Mouse (Mus musculus) neural tube, embryonic 12.5 days (tissue): ENCODE results near the gene Pou2f3. TPM values are rescaled to one million over a fixed set of nuclear protein-coding genes. Genes with fewer than 3 reads are reported as not detected.

Experiments used
- ATAC-seq: fragments of 200-750 bp; cut with Nextera tagmentation; 2 replicates; pipeline ENCODE4 v1.8.0; 2017; ENCODE audit warnings: low read depth, mild to moderate bottlenecking, moderate TSS enrichment, moderate library complexity; ENCODE audit not compliant: low FRiP score
- H3K27ac ChIP-seq: fragments of 300-500 bp; sonication (generic); 2 replicates; pipeline ENCODE4 v1.5.1; 2016
- H3K27me3 ChIP-seq: fragments of 300-500 bp; sonication (generic); replicated peaks from 2 replicates; pipeline ENCODE4 v1.6.1; 2016; ENCODE audit warnings: mild to moderate bottlenecking
- H3K36me3 ChIP-seq: fragments of 300-500 bp; sonication (generic); 2 replicates; pipeline ENCODE4 v1.6.1; 2016; ENCODE audit warnings: mild to moderate bottlenecking
- H3K4me1 ChIP-seq: fragments of 300-500 bp; sonication (generic); 2 replicates; pipeline ENCODE4 v1.6.1; 2016
- H3K4me2 ChIP-seq: fragments of 300-500 bp; sonication (generic); replicated peaks from 2 replicates; pipeline ENCODE4 v1.6.1; 2016; ENCODE audit warnings: mild to moderate bottlenecking
- H3K4me3 ChIP-seq: fragments of 300-500 bp; sonication (generic); 2 replicates; pipeline ENCODE4 v1.5.1; 2016
- H3K9ac ChIP-seq: fragments of 300-500 bp; sonication (generic); 2 replicates; pipeline ENCODE4 v1.6.1; 2016; ENCODE audit warnings: mild to moderate bottlenecking
- H3K9me3 ChIP-seq: fragments of 300-500 bp; sonication (generic); 2 replicates; pipeline ENCODE4 v1.6.1; 2016; ENCODE audit warnings: mild to moderate bottlenecking
- WGBS: fragments of 180-500 bp; shearing (Covaris S2); methylation state at CpG from one replicate; pipeline ENCODE4 v1.1.7; 2016; 5-methylcytosine and 5-hydroxymethylcytosine counted together
- polyA plus RNA-seq: library from polyadenylated mRNA; unstranded; fragments of >200 nt; fragmentation: Nextera tagmentation; extraction: Ambion mirVana; gene quantifications from 2 replicates; pipeline ENCODE4 v1.2.1, GENCODE M21; 2016

Pou2f3 gene
- polyA plus RNA-seq, 1 experiment from 2014 or later = not detected

GRCm38 (mm10) chr9:43229962-43230361 lies 19.8 kb upstream of the Pou2f3 start:
- Histone ChIP-seq H3K9ac (no peak overlapping the region), H3K4me3 (no peak overlapping the region), H3K27ac (no peak overlapping the region), H3K4me2 (no peak overlapping the region), H3K36me3 (no peaks in the 10 kb centered on the region), H3K27me3 (no peaks in the 10 kb centered on the region), H3K9me3 (no peaks in the 10 kb centered on the region), H3K4me1 (peaks cover 16% of the 10 kb centered on the region)
- ATAC-seq = no peak
- 84% methylated on average over 7 of the region's 7 CpGs for WGBS

DNA sequence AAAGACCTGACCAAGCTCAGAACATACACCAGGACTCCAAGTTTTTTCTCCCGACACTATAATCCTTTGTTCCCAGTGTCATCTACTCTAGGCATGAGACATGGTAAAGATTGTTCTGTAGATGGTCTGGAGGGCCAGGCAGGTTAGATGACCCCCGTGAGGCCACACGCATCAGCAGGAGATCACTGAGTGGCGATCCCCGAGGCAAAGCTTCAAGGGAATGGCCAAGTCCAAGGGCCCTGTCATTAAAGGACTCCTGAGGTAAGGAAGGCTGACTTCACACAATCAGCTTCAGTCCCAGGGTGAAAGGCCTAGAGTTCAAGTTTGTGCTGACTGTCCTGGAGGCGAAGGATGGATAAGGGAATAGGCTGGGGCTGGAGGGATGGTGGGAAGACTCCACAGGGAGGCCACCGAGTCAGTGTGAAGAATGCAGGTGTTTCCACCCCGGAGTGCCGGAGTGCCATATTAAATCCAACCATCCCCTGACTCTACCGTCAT lies 19.3 kb upstream of the Pou2f3 start:
- Histone ChIP-seq H3K36me3 (no peaks in the 10 kb centered on the region), H3K9me3 (no peaks in the 10 kb centered on the region), H3K4me1 (peaks cover 16% of the 10 kb centered on the region), H3K9ac (no peak overlapping the region), H3K4me2 (no peak overlapping the region), H3K27me3 (no peaks in the 10 kb centered on the region), H3K4me3 (no peak overlapping the region), H3K27ac (no peak overlapping the region)
- ATAC-seq = no peak
- 87% methylated on average over 10 of the region's 10 CpGs for WGBS

- Histone ChIP-seq H3K27me3 (no peaks in the 10 kb centered on the region), H3K4me2 (no peak overlapping the region), H3K9ac (no peak overlapping the region), H3K27ac (no peak overlapping the region), H3K4me1 (peaks cover 16% of the 10 kb centered on the region), H3K36me3 (no peaks in the 10 kb centered on the region), H3K4me3 (no peak overlapping the region), H3K9me3 (no peaks in the 10 kb centered on the region)
- ATAC-seq = no peak
- 81% methylated on average over 2 of the region's 2 CpGs for WGBS
Measured at GRCm38 (mm10) chr9:43228745-43229144, 18.6 kb upstream of the Pou2f3 start.

- H3K4me3 ChIP-seq = no peak overlapping the region
- H3K9ac ChIP-seq = no peak overlapping the region
- H3K4me1 ChIP-seq = peaks cover 16% of the 10 kb centered on the region
- H3K9me3 ChIP-seq = no peaks in the 10 kb centered on the region
- H3K4me2 ChIP-seq = no peak overlapping the region
- no peak for ATAC-seq
- H3K36me3 ChIP-seq = no peaks in the 10 kb centered on the region
- 89% methylated on average over 8 of the region's 8 CpGs for WGBS
- H3K27me3 ChIP-seq = no peaks in the 10 kb centered on the region
- H3K27ac ChIP-seq = no peak overlapping the region
Measured at GRCm38 (mm10) chr9:43227626-43228025, 17.5 kb upstream of the Pou2f3 start.

GRCm38 (mm10) chr9:43226573-43227160 lies 16.5 kb upstream of the Pou2f3 start:
- H3K9ac ChIP-seq = no peak overlapping the region
- no peaks in the 10 kb centered on the region for H3K36me3 ChIP-seq
- H3K27ac ChIP-seq = no peak overlapping the region
- ATAC-seq = no peak
- H3K27me3 ChIP-seq = no peaks in the 10 kb centered on the region
- 78% methylated on average over 9 of the region's 9 CpGs for WGBS
- H3K9me3 ChIP-seq = no peaks in the 10 kb centered on the region
- no peak overlapping the region for H3K4me2 ChIP-seq
- no peak overlapping the region for H3K4me3 ChIP-seq
- H3K4me1 ChIP-seq = peaks cover 9% of the 10 kb centered on the region

GRCm38 (mm10) chr9:43225481-43225880 lies 15.3 kb upstream of the Pou2f3 start:
- no peak overlapping the region for H3K4me3 ChIP-seq
- 33% methylated on average over 2 of the region's 2 CpGs for WGBS
- no peak overlapping the region for H3K9ac ChIP-seq
- no peaks in the 10 kb centered on the region for H3K9me3 ChIP-seq
- H3K27me3 ChIP-seq = no peaks in the 10 kb centered on the region
- no peak overlapping the region for H3K4me2 ChIP-seq
- H3K27ac ChIP-seq = no peak overlapping the region
- ATAC-seq = no peak
- no peaks in the 10 kb centered on the region for H3K36me3 ChIP-seq
- H3K4me1 ChIP-seq = 0 out of 2 replicates have a peak, but pooled peaks cover 4% of the 10 kb centered on the region

DNA sequence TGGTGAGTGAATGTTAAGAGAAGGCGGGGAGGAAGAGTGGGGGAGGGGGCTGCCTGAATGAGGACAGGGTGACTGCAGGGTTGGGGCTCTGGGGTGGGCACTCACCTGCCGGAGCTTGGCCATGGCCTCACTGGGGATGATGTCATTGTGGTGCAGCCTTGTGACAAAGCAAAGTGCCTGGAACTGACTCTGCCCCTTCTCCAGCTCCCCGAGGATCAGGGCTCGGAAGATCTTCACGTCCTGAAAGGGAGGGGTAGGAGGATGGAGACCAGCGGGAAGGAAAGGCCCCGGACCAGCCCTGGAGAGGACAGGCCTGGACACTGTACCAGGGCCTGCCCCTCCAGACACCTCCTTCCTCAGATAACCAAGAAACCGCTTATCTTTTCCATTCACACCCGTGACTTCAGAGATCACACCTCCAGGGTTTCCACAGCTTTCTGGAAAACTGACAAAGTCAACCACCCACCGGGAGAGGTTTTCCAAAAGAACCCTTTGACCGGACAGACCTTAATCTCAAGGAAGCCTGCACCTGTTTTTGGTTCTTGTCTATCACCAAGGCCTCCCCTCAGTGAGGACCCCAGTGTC lies 14.7 kb upstream of the Pou2f3 start:
- WGBS = 64% methylated on average over 11 of the region's 11 CpGs
- H3K27ac ChIP-seq = no peak overlapping the region

DNA sequence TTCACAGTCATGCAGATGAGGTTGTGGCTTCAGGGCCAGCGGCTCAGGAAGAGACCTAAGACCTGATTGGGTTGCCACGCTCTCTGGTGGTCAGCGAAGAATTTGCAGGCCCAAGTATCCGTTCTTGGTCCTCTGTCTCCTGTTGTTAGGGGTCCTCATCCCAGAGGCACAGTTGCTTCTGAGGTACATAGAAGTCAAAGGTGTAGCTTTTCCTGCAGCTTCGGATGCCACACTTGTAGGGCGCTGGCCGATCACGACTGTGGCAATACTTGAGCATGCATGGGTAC lies 12.2 kb upstream of the Pou2f3 start:
- H3K4me2 ChIP-seq = no peak overlapping the region
- H3K4me3 ChIP-seq = no peak overlapping the region
- no peak overlapping the region for H3K27ac ChIP-seq
- H3K36me3 ChIP-seq = no peaks in the 10 kb centered on the region
- no peak for ATAC-seq
- no peaks in the 10 kb centered on the region for H3K9me3 ChIP-seq
- H3K27me3 ChIP-seq = no peaks in the 10 kb centered on the region
- no peak overlapping the region for H3K9ac ChIP-seq
- 0 out of 2 replicates have a peak, but pooled peaks cover 4% of the 10 kb centered on the region for H3K4me1 ChIP-seq
- WGBS = 38% methylated on average over 8 of the region's 8 CpGs

More for the DNA sequence above, 14.7 kb upstream of the Pou2f3 start:
- no peaks in the 10 kb centered on the region for H3K9me3 ChIP-seq
- H3K36me3 ChIP-seq = no peaks in the 10 kb centered on the region
- H3K4me2 ChIP-seq = no peak overlapping the region
- H3K9ac ChIP-seq = no peak overlapping the region
- ATAC-seq = no peak
- 0 out of 2 replicates have a peak, but pooled peaks cover 4% of the 10 kb centered on the region for H3K4me1 ChIP-seq
- no peak overlapping the region for H3K4me3 ChIP-seq
- H3K27me3 ChIP-seq = no peaks in the 10 kb centered on the region

DNA sequence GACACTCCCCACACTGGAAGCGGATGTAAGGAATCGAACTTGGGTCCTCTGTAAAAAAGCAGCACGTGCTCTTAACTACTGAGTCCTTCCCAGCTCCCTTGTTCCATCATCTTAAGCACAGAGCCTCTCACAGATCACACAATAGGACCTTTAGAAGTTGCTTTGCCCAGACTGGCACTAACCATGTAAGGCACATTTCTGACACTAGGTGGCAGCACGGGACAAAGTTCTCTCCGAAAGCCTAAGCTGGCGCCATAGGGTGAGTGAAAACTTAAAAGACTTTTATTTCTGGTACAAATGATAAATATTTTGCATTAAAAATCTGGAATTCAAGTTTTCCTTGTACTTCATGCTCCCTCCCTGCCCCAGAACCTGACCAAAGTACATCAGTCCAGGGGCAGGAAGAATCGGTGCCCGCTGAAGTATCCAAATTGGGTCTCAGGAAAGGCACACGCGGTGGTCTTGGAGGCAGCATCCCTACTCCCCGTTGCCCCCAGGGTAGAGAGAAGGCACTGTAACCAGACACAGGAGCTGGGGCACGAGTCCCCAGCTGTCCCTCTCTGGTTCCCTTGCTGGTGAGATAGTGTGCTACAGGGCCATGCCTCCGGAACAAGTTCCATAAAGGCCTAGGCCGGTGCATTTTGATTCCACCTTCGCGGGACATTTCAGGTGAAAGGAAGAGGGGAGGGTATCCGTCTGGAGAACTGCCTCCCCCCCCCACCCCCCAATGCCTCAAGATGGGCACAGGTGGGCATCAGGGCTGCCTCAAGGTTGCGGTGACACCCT lies 11.7 kb upstream of the Pou2f3 start:
- Histone ChIP-seq H3K4me2 (no peak overlapping the region), H3K4me1 (0 out of 2 replicates have a peak, but pooled peaks cover 4% of the 10 kb centered on the region), H3K9ac (no peak overlapping the region), H3K36me3 (no peaks in the 10 kb centered on the region), H3K9me3 (no peaks in the 10 kb centered on the region), H3K27me3 (no peaks in the 10 kb centered on the region), H3K27ac (no peak overlapping the region), H3K4me3 (no peak overlapping the region)
- WGBS = 43% methylated on average over 18 of the region's 18 CpGs
- ATAC-seq = 0 out of 2 replicates have a peak, but pooled peaks have one; percentile 37

GRCm38 (mm10) chr9:43210771-43211450 lies 742 bp upstream of the Pou2f3 start:
- 30% methylated on average over 11 of the region's 11 CpGs for WGBS

GRCm38 (mm10) chr9:43206022-43206390 lies 4.2 kb downstream of the Pou2f3 start:
- no peak overlapping the region for H3K27ac ChIP-seq
- H3K9ac ChIP-seq = 0 out of 2 replicates have a peak overlapping the region, but pooled peaks have one; percentile 30
- H3K36me3 ChIP-seq = no peaks in the 10 kb centered on the region
- 2% methylated on average over 15 of the region's 15 CpGs for WGBS
- peak overlapping the region; percentile 56 for H3K4me2 ChIP-seq
- no peak for ATAC-seq
- H3K27me3 ChIP-seq = peaks cover 45% of the 10 kb centered on the region
- H3K4me3 ChIP-seq = peak overlapping the region; percentile 29
- H3K9me3 ChIP-seq = no peaks in the 10 kb centered on the region
- peaks cover 16% of the 10 kb centered on the region for H3K4me1 ChIP-seq

More at GRCm38 (mm10) chr9:43210771-43211450, 742 bp upstream of the Pou2f3 start:
- peak overlapping the region; percentile 4 for H3K4me2 ChIP-seq
- no peak overlapping the region for H3K9ac ChIP-seq
- no peak for ATAC-seq
- H3K4me1 ChIP-seq = peaks cover 9% of the 10 kb centered on the region
- H3K36me3 ChIP-seq = no peaks in the 10 kb centered on the region
- H3K27ac ChIP-seq = no peak overlapping the region
- H3K27me3 ChIP-seq = peaks cover 10% of the 10 kb centered on the region
- H3K9me3 ChIP-seq = no peaks in the 10 kb centered on the region
- H3K4me3 ChIP-seq = no peak overlapping the region
